Mouse (Mus musculus): ENCODE results near the gene Gpatch4.

DNA sequence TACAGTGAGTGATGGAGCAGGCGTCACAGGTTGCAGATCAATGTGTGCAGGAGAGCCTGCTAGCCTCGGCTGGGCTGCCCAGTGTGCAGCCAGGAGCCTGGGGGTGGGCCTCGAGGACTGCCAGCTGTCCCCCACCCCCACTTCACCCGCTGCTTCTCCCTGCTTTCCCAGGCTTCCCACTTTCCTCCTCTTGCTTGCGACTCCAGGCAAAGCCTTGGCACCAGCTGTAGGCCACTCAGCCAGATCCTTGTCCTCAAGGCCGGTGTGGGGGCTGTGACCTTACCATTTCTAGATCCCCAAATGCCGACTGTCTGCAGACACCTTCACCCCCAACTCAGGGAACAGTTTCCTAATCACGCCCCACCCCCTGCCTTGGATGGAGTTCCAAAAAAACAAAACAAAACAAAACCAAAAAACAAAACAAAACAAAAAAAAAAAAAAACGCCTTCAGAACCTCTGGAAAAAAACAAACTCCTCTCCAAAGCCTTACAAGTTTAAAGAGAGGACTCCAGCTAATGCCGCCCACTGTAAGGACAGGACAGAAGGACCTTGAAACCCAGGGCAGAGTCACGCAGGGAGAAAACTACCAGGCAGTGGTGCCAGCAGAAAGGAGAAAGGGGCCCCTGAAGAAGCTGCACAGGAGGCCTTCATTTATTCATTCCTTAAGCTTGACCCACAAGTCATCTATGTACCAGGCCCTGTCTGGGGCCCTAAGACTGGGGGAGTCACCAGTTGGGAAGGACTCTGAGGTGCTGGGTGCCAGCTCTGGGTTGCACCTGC is 41.9 kb upstream of the Gpatch4 start:
- TF ChIP-seq CTCF (IDR thresholded peaks at IDR 0.05; ENCODE audit: low read depth, low read length) (no peak), POLR2A (IDR thresholded peaks at IDR 0.05; ENCODE audit: extremely low read depth, insufficient read depth, low read length) (no peak)
